Mouse (Mus musculus): ENCODE data around the gene Gm28230. TPM values are rescaled to one million over a fixed set of nuclear protein-coding genes. Genes with fewer than 3 reads are reported as not detected.
A peak's percentile ranks its signal among the peaks of the same experiment; 100 is the strongest.

The Gm28230 gene
- total RNA-seq, 1 experiment, result 0.22 TPM

DNA sequence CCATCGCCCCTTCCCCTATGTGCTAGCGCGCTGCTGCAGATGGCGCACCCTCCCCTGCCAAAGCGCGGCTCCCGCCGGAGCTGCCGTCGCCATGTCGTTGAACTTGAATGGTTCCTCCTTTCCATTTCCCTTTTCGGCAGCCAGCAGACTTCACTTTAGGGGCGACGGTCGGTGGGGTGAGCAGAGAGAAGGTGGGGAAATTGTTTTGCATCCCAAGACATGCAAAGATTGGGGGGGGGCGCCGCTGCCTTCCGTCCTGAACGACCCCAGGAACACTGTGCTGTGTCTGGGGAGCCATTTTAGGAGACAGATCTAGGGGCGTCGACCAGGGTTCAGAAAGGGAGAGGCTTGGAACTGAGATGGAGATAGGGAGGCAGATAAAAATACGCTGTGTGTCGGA is 46.5 kb upstream of the Gm28230 start:
- Histone ChIP-seq H3K4me3 (ENCODE audit: insufficient read depth in 1 of 2, low read depth in 1 of 2, low read length in 2 of 2, poor library complexity in 1 of 2, severe bottlenecking in 1 of 2) (peak overlapping the region in 1 of 2 experiments; percentile 23; a peak in 2 of 4 replicates), H3K36me3 (ENCODE audit: control insufficient read depth, insufficient read depth, low read length, poor library complexity, severe bottlenecking) (no peaks in the 10 kb centered on the region), H3K4me1 (ENCODE audit: control insufficient read depth in 2 of 2, insufficient read depth in 2 of 2, low read length in 2 of 2, poor library complexity in 1 of 2) (peaks cover 0 to 10% of the 10 kb centered on the region in 2 experiments; a peak in 1 of 4 replicates), H3K9ac (ENCODE audit: insufficient read depth, low read depth, low read length, poor library complexity, severe bottlenecking) (no peak overlapping the region), H3K9me3 (ENCODE audit: control insufficient read depth, insufficient read depth, low read depth, low read length) (no peaks in the 10 kb centered on the region), H3K27ac (ENCODE audit: insufficient read depth, low read depth, low read length, poor library complexity, severe bottlenecking) (no peak overlapping the region)
- in situ Hi-C loops (cut with MboI; ENCODE audit: low sequenced_read_pairs in 2 of 2, unreplicated experiment in 2 of 2), result loop anchor here (10.0 to 25.0 kb wide), 2 partner anchors 65 to 907 kb away; no protein-coding TSS in a partner anchor
- no peak for TF ChIP-seq HCFC1 (IDR thresholded peaks at IDR 0.05; ENCODE audit: borderline replicate concordance, insufficient read depth, low read length)
- no peak for TF ChIP-seq ZC3H11A (IDR thresholded peaks at IDR 0.05; ENCODE audit: borderline replicate concordance, low read depth, low read length)
- TF ChIP-seq CHD2 (IDR thresholded peaks at IDR 0.05; ENCODE audit: low read depth, low read length), result no peak
- TF ChIP-seq MAFK (IDR thresholded peaks at IDR 0.05; ENCODE audit: insufficient read depth, low read depth, low read length), result no peak
- no peak for TF ChIP-seq ZNF384 (IDR thresholded peaks at IDR 0.05; ENCODE audit: low read depth, low read length)
- no peak for DNase-seq (ENCODE audit: low read depth, low spot score)

DNA sequence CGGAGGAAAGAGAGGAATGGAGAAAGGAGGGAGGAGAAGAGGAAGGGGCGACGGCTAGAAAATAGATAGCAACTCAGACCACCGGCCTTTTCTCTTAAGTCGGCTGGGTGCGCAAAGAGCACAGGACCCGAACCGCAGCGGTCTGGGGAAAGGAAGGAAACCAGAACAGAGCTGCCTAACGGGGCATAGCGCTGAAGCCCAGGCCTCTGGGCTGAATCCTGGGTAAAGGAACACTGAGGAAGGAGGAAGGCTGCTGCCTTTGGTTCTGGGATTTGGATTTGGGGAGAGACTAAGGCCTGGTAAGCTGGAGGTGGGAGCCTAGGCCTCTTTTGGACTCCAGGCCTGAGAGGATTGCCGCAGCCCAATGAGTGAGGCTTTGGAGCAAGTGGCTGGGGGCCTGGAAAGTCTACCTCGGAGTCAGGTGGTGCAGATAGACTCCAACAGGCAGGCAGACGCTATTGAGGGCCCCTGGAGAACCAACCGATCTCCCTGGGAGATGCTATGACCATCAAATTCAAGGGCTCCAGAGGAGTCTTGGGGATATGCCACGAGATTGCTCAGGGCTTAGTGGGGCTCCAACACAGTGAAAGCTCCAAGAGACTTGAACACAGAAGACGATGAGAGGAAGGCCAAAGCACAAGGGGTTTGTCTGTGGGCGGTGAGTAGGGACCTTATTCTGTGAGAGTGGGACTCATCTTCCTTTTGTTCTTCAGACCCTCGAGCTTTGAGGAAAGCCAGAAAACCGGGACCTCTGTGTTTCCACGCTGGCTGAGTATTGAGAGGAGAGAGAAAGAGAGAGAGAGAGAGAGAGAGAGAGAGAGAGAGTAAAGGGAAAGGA is 45.7 kb upstream of the Gm28230 start:
- Histone ChIP-seq H3K36me3 (ENCODE audit: control insufficient read depth, insufficient read depth, low read length, poor library complexity, severe bottlenecking) (no peaks in the 10 kb centered on the region), H3K9me3 (ENCODE audit: control insufficient read depth, insufficient read depth, low read depth, low read length) (no peaks in the 10 kb centered on the region), H3K27ac (ENCODE audit: insufficient read depth, low read depth, low read length, poor library complexity, severe bottlenecking) (no peak overlapping the region), H3K4me3 (ENCODE audit: insufficient read depth in 1 of 2, low read depth in 1 of 2, low read length in 2 of 2, poor library complexity in 1 of 2, severe bottlenecking in 1 of 2) (no peak overlapping the region), H3K9ac (ENCODE audit: insufficient read depth, low read depth, low read length, poor library complexity, severe bottlenecking) (no peak overlapping the region), H3K4me1 (ENCODE audit: control insufficient read depth in 2 of 2, insufficient read depth in 2 of 2, low read length in 2 of 2, poor library complexity in 1 of 2) (peaks cover 0 to 8% of the 10 kb centered on the region in 2 experiments; a peak in 1 of 4 replicates)
- in situ Hi-C loops (cut with MboI; ENCODE audit: low sequenced_read_pairs in 2 of 2, unreplicated experiment in 2 of 2), result loop anchor here (10.0 to 25.0 kb wide), 2 partner anchors 64 to 907 kb away; no protein-coding TSS in a partner anchor
- no peak for DNase-seq (ENCODE audit: low read depth, low spot score)
- no peak for TF ChIP-seq MAFK (IDR thresholded peaks at IDR 0.05; ENCODE audit: insufficient read depth, low read depth, low read length)
- no peak for TF ChIP-seq CHD2 (IDR thresholded peaks at IDR 0.05; ENCODE audit: low read depth, low read length)
- no peak for TF ChIP-seq ZNF384 (IDR thresholded peaks at IDR 0.05; ENCODE audit: low read depth, low read length)
- no peak for TF ChIP-seq ZC3H11A (IDR thresholded peaks at IDR 0.05; ENCODE audit: borderline replicate concordance, low read depth, low read length)
- TF ChIP-seq HCFC1 (IDR thresholded peaks at IDR 0.05; ENCODE audit: borderline replicate concordance, insufficient read depth, low read length), result no peak

DNA sequence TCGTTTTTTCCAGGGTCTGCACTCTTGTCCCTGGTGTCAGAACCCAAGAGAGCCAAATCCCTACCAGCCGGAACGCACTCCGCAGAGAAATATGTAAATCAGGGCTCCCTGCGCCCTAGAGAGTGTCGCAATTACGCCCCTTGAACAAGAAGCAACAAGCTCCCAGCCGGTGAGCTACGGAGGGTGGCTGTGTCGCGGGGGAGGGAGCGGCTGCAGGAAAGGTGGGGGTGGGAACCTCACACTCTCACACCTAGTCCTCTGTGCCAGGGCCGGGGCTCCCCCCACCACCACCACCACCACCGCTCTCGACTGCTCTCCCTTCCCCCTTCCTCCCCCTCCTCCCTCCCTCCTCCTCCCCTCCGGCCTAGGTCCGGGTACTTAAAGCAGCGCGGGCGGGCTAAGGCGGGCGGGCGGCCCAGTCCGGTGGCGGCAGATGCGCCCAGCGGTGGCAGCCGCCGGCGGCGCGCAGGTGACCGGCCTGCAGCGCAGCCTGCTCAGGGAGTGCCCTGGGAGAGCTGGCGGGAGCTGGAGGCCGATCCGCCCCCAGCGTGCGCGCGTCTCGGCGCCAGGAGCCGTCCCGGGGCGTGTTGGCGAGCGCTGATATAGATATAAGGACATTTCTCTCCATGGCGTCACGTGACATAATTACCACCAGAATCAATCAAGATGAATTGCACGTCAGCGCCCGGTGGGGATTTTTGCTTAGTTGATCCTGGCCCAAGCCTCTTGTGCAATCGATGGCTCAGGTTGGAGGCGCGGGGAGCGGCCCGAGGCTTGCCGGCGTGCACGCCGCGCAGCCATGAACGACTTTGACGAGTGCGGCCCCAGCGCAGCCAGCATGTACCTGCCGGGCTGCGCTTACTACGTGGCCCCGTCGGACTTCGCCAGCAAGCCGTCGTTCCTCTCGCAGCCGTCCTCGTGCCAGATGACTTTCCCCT is 44.7 kb upstream of the Gm28230 start:
- no peaks in the 10 kb centered on the region for H3K9me3 ChIP-seq (ENCODE audit: control insufficient read depth, insufficient read depth, low read depth, low read length)
- in situ Hi-C loops (cut with MboI; ENCODE audit: low sequenced_read_pairs in 2 of 2, unreplicated experiment in 2 of 2), result loop anchor here (10.0 to 25.0 kb wide), 2 partner anchors 63 to 905 kb away; no protein-coding TSS in a partner anchor
- TF ChIP-seq HCFC1 (IDR thresholded peaks at IDR 0.05; ENCODE audit: borderline replicate concordance, insufficient read depth, low read length) (peak; percentile 79), ZNF384 (IDR thresholded peaks at IDR 0.05; ENCODE audit: low read depth, low read length) (no peak), ZC3H11A (IDR thresholded peaks at IDR 0.05; ENCODE audit: borderline replicate concordance, low read depth, low read length) (no peak), CHD2 (IDR thresholded peaks at IDR 0.05; ENCODE audit: low read depth, low read length) (no peak), MAFK (IDR thresholded peaks at IDR 0.05; ENCODE audit: insufficient read depth, low read depth, low read length) (no peak)
- no peak overlapping the region for H3K9ac ChIP-seq (ENCODE audit: insufficient read depth, low read depth, low read length, poor library complexity, severe bottlenecking)
- no peaks in the 10 kb centered on the region for H3K36me3 ChIP-seq (ENCODE audit: control insufficient read depth, insufficient read depth, low read length, poor library complexity, severe bottlenecking)
- H3K4me1 ChIP-seq (ENCODE audit: control insufficient read depth in 2 of 2, insufficient read depth in 2 of 2, low read length in 2 of 2, poor library complexity in 1 of 2), result peaks cover 0 to 8% of the 10 kb centered on the region in 2 experiments; a peak in 1 of 4 replicates
- no peak overlapping the region for H3K27ac ChIP-seq (ENCODE audit: insufficient read depth, low read depth, low read length, poor library complexity, severe bottlenecking)
- H3K4me3 ChIP-seq (ENCODE audit: insufficient read depth in 1 of 2, low read depth in 1 of 2, low read length in 2 of 2, poor library complexity in 1 of 2, severe bottlenecking in 1 of 2), result peak overlapping the region in 1 of 2 experiments; percentile 40; a peak in 3 of 4 replicates
- no peak for DNase-seq (ENCODE audit: low read depth, low spot score)

DNA sequence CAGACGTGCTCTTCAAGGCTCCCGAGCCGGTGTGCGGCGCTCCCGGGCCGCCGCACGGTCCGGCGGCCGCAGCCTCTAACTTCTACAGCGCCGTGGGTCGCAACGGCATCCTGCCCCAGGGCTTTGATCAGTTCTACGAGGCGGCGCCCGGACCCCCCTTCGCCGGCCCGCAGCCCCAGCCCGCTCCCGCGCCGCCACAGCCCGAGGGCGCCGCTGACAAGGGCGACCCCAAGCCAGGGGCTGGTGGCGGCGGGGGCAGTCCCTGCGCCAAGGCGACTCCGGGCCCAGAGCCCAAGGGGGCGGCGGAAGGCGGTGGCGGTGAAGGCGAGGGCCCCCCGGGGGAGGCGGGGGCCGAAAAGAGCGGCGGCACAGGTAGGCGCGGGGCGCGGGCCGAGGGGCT is 43.7 kb upstream of the Gm28230 start:
- H3K4me1 ChIP-seq (ENCODE audit: control insufficient read depth in 2 of 2, insufficient read depth in 2 of 2, low read length in 2 of 2, poor library complexity in 1 of 2), result peaks cover 0 to 8% of the 10 kb centered on the region in 2 experiments; a peak in 1 of 4 replicates
- H3K4me3 ChIP-seq (ENCODE audit: insufficient read depth in 1 of 2, low read depth in 1 of 2, low read length in 2 of 2, poor library complexity in 1 of 2, severe bottlenecking in 1 of 2), result peak overlapping the region in 1 of 2 experiments; percentile 40; a peak in 2 of 4 replicates
- in situ Hi-C loops (cut with MboI; ENCODE audit: low sequenced_read_pairs in 2 of 2, unreplicated experiment in 2 of 2), result loop anchor here (10.0 to 25.0 kb wide), 2 partner anchors 62 to 905 kb away; no protein-coding TSS in a partner anchor
- H3K9me3 ChIP-seq (ENCODE audit: control insufficient read depth, insufficient read depth, low read depth, low read length), result no peaks in the 10 kb centered on the region
- no peak overlapping the region for H3K27ac ChIP-seq (ENCODE audit: insufficient read depth, low read depth, low read length, poor library complexity, severe bottlenecking)
- no peak for TF ChIP-seq ZNF384 (IDR thresholded peaks at IDR 0.05; ENCODE audit: low read depth, low read length)
- DNase-seq (ENCODE audit: low read depth, low spot score), result no peak
- H3K9ac ChIP-seq (ENCODE audit: insufficient read depth, low read depth, low read length, poor library complexity, severe bottlenecking), result no peak overlapping the region
- no peaks in the 10 kb centered on the region for H3K36me3 ChIP-seq (ENCODE audit: control insufficient read depth, insufficient read depth, low read length, poor library complexity, severe bottlenecking)

Measured in ES-E14 (cell line).